Mouse (Mus musculus): ENCODE data around the gene Tmem50b.

GRCm38 (mm10) chr16:91585617-91586016, 12.0 kb downstream of the Tmem50b start:
- no peak for TF ChIP-seq POLR2A (IDR thresholded peaks at IDR 0.05; ENCODE audit: borderline replicate concordance, insufficient read depth, low read length)
- no peak for TF ChIP-seq CTCF (IDR thresholded peaks at IDR 0.05; ENCODE audit: borderline replicate concordance, insufficient read depth, low read depth, low read length)

All from cerebellum, adult 2 months (tissue).